Mouse (Mus musculus) layer of hippocampus, postnatal 14 days (tissue): ENCODE data around the gene Gm5796. TPM values are rescaled to one million over a fixed set of nuclear protein-coding genes. Genes with fewer than 3 reads are reported as not detected.
"Not testable (repeated sequence)": the region's sequence is repeated elsewhere in the genome, so short reads cannot be mapped to it uniquely, and the experiment has no call there.

Source experiments
- DNase-seq, 2 experiments: peaks; one replicate each; pipeline ENCODE4 v3.0.0; 2021 to 2022; ENCODE audit warnings: low spot score in 2 of 2, mixed read lengths in 1 of 2
- long read RNA-seq, 2 experiments: library from polyadenylated mRNA; stranded (forward); transcript quantifications; one replicate each; pipeline ENCODE4 v2.0.0; 2021
- total RNA-seq, 2 experiments: library from RNA; stranded (reverse); gene quantifications; 2 replicates each; pipeline ENCODE4 v1.2.3; 2021

Gene Gm5796
- 1 to 10 TPM; 4.8 to 7.6 TPM for total RNA-seq
- long read RNA-seq, experiment 1 = 0 reads
- long read RNA-seq, experiment 2 = 0 reads

DNA sequence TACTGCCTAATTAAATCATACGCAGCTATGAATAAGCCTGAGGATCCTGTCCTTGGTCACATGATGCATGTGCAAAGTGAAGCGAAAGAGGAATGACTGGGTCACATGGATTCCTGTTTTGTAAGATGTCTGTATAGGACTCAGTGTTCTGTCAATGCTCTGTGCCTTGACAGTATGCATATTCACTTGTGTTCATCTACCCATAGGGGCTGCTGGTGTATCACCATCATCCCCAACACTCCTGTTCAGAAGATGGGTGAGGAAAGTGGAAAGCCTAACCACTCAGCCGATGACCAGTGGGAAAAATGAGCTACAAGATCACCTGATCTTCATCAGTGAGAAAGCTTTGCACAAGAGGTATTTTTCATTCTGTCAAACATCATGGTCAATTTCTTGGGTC is at the start of gene Gm5796:
Gene Gm5796 (plus strand): TSS at position 301 of the 400 bp plus-strand sequence.
- not testable (repeated sequence) for DNase-seq

DNA sequence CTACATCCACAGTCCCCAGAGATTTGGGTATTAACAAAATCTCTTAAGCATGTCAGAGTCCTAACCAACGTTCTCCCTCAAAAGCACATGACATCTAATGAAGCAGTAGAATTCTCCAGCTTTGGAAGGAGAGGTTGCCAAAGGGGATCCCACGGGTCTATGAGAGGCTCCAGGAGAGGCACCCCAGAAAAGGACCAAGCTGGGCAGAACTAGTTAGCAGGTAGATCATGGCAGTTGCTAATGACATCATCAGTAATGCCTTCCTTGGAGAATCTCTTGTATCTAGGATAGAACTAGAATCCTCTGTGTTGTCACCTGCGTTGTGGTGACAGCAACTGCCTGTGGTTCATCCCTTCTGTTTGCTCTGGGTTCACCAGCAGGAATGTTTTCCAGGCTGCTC is 25.6 kb upstream of the Gm5796 start, which contains the start of gene Gm3099:
Gene Gm3099 (plus strand): TSS at position 301 of the 400 bp plus-strand sequence.
- not testable (repeated sequence) for DNase-seq

DNA sequence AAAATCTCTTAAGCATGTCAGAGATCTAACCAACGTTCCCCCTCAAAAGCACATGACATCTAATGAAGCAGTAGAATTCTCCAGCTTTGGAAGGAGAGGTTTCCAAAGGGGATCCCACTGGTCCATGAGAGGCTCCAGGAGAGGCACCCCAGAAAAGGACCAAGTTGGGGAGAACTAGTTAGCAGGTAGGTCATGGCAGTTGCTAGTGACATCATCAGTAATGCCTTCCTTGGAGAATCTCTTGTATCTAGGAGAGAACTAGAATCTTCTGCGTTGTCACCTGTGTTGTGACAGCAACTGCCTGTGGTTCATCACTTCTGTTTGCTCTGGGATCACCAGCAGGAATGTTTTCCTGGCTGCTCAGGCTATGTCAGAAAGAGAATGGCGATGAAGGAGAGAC is 60.1 kb downstream of the Gm5796 start, which contains the start of gene Gm3115:
Gene Gm3115 (plus strand): TSS at position 301 of the 400 bp plus-strand sequence.
- DNase-seq = peak in 1 of 2 experiments; percentile 0

Other genes starting within 250 kb of the Gm5796 start
- under 1 TPM in 1 of 2 experiments, not detected in 1; 0.67 TPM for gene Gm3002, start 213.9 kb upstream of the Gm5796 start, total RNA-seq
- gene Gm3033, start 177.7 kb upstream of the Gm5796 start, total RNA-seq = not detected
- gene Gm2916, start 139.8 kb upstream of the Gm5796 start, total RNA-seq = under 1 TPM in 1 of 2 experiments, not detected in 1; 0.26 TPM
- gene Gm3029, start 92.2 kb upstream of the Gm5796 start, total RNA-seq = not detected
- not detected for gene Gm3095, start 60.4 kb upstream of the Gm5796 start, total RNA-seq
- gene Gm3099, start 25.5 kb upstream of the Gm5796 start, total RNA-seq = not detected
- gene Gm3115, start 60.2 kb downstream of the Gm5796 start, total RNA-seq = under 1 TPM in 1 of 2 experiments, not detected in 1; 0.51 TPM
- 1 to 10 TPM; 5.7 to 9.4 TPM for gene Gm8108, start 86.6 kb downstream of the Gm5796 start, total RNA-seq
- gene Gm3127, start 141.1 kb downstream of the Gm5796 start, total RNA-seq = not detected
- gene Gm2974, start 158.6 kb downstream of the Gm5796 start, total RNA-seq = 1 to 10 TPM in 1 of 2 experiments, under 1 TPM in 1; 0.95 to 1.7 TPM
- gene Gm3138, start 225.7 kb downstream of the Gm5796 start, total RNA-seq = not detected